Mouse (Mus musculus): ENCODE results near the gene Disp1. TPM values are rescaled to one million over a fixed set of nuclear protein-coding genes. Genes with fewer than 3 reads are reported as not detected.

Disp1 gene
- polyA plus RNA-seq, 1 experiment: 5.2 TPM

- Histone ChIP-seq H3K4me3 (replicated peaks; ENCODE audit: insufficient read depth, low read depth, low read length) (no peak overlapping the region), H3K27ac (ENCODE audit: insufficient read depth, low read length) (no peak overlapping the region), H3K27me3 (ENCODE audit: control insufficient read depth, insufficient read depth, low read length) (no peaks in the 10 kb centered on the region), H3K4me1 (ENCODE audit: control insufficient read depth, insufficient read depth, low read length) (no peaks in the 10 kb centered on the region)
- WGBS: 79% methylated on average over 15 of the region's 15 CpGs
- DNase-seq: no peak
- no peak for TF ChIP-seq POLR2A (IDR thresholded peaks at IDR 0.05; ENCODE audit: borderline replicate concordance, insufficient read depth, low read length)
- TF ChIP-seq CTCF (IDR thresholded peaks at IDR 0.05; ENCODE audit: borderline replicate concordance, insufficient read depth, low read depth, low read length): no peak
Observed at GRCm38 (mm10) chr1:183116946-183117826, 104.1 kb downstream of the Disp1 start.

GRCm38 (mm10) chr1:183116441-183116840 lies 104.9 kb downstream of the Disp1 start:
- TF ChIP-seq CTCF (IDR thresholded peaks at IDR 0.05; ENCODE audit: borderline replicate concordance, insufficient read depth, low read depth, low read length): no peak
- no peak for TF ChIP-seq POLR2A (IDR thresholded peaks at IDR 0.05; ENCODE audit: borderline replicate concordance, insufficient read depth, low read length)
- WGBS: 83% methylated on average over 10 of the region's 10 CpGs
- Histone ChIP-seq H3K4me3 (replicated peaks; ENCODE audit: insufficient read depth, low read depth, low read length) (no peak overlapping the region), H3K27ac (ENCODE audit: insufficient read depth, low read length) (no peak overlapping the region), H3K4me1 (ENCODE audit: control insufficient read depth, insufficient read depth, low read length) (no peaks in the 10 kb centered on the region), H3K27me3 (ENCODE audit: control insufficient read depth, insufficient read depth, low read length) (no peaks in the 10 kb centered on the region)
- no peak for DNase-seq

- no peaks in the 10 kb centered on the region for H3K27me3 ChIP-seq (ENCODE audit: control insufficient read depth, insufficient read depth, low read length)
- no peak for DNase-seq
- no peak for TF ChIP-seq POLR2A (IDR thresholded peaks at IDR 0.05; ENCODE audit: borderline replicate concordance, insufficient read depth, low read length)
- TF ChIP-seq CTCF (IDR thresholded peaks at IDR 0.05; ENCODE audit: borderline replicate concordance, insufficient read depth, low read depth, low read length): no peak
- 87% methylated on average over 7 of the region's 7 CpGs for WGBS
- H3K4me1 ChIP-seq (ENCODE audit: control insufficient read depth, insufficient read depth, low read length): no peaks in the 10 kb centered on the region
- H3K4me3 ChIP-seq (replicated peaks; ENCODE audit: insufficient read depth, low read depth, low read length): no peak overlapping the region
- no peak overlapping the region for H3K27ac ChIP-seq (ENCODE audit: insufficient read depth, low read length)
Observed at GRCm38 (mm10) chr1:183115076-183115475, 106.2 kb downstream of the Disp1 start.

DNA sequence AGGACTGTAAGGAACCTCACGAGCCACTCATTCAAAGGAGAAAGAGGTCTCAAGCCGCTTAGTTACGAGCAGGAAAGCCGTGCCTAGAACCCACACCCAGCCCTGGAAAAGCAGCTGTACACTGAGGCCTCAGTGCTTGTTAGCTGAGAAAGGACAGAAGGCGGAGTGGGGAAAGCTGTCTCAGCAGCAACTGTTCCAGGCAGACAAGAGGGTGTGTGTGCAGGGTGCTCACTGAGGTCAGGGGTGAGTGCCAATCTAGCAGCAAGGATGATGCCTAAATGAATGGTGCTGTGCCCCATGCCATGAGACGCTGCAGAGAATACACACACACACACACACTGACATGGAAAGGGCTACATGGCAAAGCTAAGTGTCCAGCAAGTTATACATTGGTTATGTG lies 106.8 kb downstream of the Disp1 start:
- WGBS: 65% methylated on average over 6 of the region's 6 CpGs
- no peak overlapping the region for H3K27ac ChIP-seq (ENCODE audit: insufficient read depth, low read length)
- H3K27me3 ChIP-seq (ENCODE audit: control insufficient read depth, insufficient read depth, low read length): no peaks in the 10 kb centered on the region
- TF ChIP-seq POLR2A (IDR thresholded peaks at IDR 0.05; ENCODE audit: borderline replicate concordance, insufficient read depth, low read length) (no peak), CTCF (IDR thresholded peaks at IDR 0.05; ENCODE audit: borderline replicate concordance, insufficient read depth, low read depth, low read length) (no peak)
- H3K4me1 ChIP-seq (ENCODE audit: control insufficient read depth, insufficient read depth, low read length): no peaks in the 10 kb centered on the region
- DNase-seq: no peak
- H3K4me3 ChIP-seq (replicated peaks; ENCODE audit: insufficient read depth, low read depth, low read length): no peak overlapping the region

- 52% methylated on average over 9 of the region's 9 CpGs for WGBS
- DNase-seq: no peak
- TF ChIP-seq CTCF (IDR thresholded peaks at IDR 0.05; ENCODE audit: borderline replicate concordance, insufficient read depth, low read depth, low read length) (no peak), POLR2A (IDR thresholded peaks at IDR 0.05; ENCODE audit: borderline replicate concordance, insufficient read depth, low read length) (no peak)
- Histone ChIP-seq H3K27ac (ENCODE audit: insufficient read depth, low read length) (no peak overlapping the region), H3K4me1 (ENCODE audit: control insufficient read depth, insufficient read depth, low read length) (no peaks in the 10 kb centered on the region), H3K27me3 (ENCODE audit: control insufficient read depth, insufficient read depth, low read length) (no peaks in the 10 kb centered on the region), H3K4me3 (replicated peaks; ENCODE audit: insufficient read depth, low read depth, low read length) (no peak overlapping the region)
Observed at GRCm38 (mm10) chr1:183113546-183113945, 107.8 kb downstream of the Disp1 start.

DNA sequence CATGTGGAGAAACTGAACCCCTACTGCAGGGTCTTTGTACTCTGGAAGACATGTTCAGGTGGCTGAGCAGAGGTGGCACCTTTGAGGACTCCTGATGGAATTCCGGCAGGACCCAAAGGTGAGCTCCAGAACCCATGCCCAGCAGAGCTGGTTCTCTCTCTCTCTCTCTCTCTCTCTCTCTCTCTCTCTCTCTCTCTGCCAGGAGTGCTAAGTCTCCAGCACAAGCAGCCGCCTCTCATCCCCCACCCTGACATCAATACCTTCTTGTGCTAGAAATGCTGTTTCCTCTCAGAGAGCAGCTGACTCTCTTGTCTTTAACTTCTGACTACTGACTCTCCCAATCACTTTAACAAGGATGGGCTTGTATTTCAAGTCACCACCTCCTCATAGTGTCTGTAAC lies 113.8 kb downstream of the Disp1 start:
- no peak overlapping the region for H3K4me3 ChIP-seq (replicated peaks; ENCODE audit: insufficient read depth, low read depth, low read length)
- H3K27ac ChIP-seq (ENCODE audit: insufficient read depth, low read length): no peak overlapping the region
- no peaks in the 10 kb centered on the region for H3K4me1 ChIP-seq (ENCODE audit: control insufficient read depth, insufficient read depth, low read length)
- DNase-seq: no peak
- 94% methylated on average over 2 of the region's 2 CpGs for WGBS
- no peak for TF ChIP-seq CTCF (IDR thresholded peaks at IDR 0.05; ENCODE audit: borderline replicate concordance, insufficient read depth, low read depth, low read length)
- TF ChIP-seq POLR2A (IDR thresholded peaks at IDR 0.05; ENCODE audit: borderline replicate concordance, insufficient read depth, low read length): no peak
- no peaks in the 10 kb centered on the region for H3K27me3 ChIP-seq (ENCODE audit: control insufficient read depth, insufficient read depth, low read length)

GRCm38 (mm10) chr1:183104696-183105095 lies 116.6 kb downstream of the Disp1 start:
- H3K27ac ChIP-seq (ENCODE audit: insufficient read depth, low read length): no peak overlapping the region
- 88% methylated on average over 5 of the region's 5 CpGs for WGBS
- DNase-seq: no peak

DNA sequence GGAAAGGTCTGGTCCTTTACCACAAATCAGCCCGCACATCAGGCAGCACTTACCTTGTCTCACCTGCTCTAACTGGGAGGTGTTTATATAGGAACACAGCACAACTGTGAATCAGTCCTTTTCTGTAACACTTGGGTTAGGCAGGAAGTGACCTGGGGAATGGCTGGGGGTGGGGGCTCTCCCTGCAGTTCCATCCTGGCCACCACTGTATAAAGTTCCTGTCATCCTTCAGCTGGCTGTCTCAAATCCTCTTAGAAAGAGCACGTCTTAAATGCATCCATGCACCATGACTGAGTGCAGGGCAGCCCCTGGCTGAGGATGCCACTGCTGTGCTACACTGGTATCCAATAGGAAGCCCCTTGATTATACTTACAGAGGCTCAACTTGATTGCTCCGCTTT lies 118.5 kb downstream of the Disp1 start:
- 84% methylated on average over 3 of the region's 3 CpGs for WGBS
- no peaks in the 10 kb centered on the region; the same call in 1 of the 2 replicates for H3K4me1 ChIP-seq (ENCODE audit: control insufficient read depth, insufficient read depth, low read length)
- no peaks in the 10 kb centered on the region for H3K27me3 ChIP-seq (ENCODE audit: control insufficient read depth, insufficient read depth, low read length)
- TF ChIP-seq CTCF (IDR thresholded peaks at IDR 0.05; ENCODE audit: borderline replicate concordance, insufficient read depth, low read depth, low read length): no peak
- no peak for TF ChIP-seq POLR2A (IDR thresholded peaks at IDR 0.05; ENCODE audit: borderline replicate concordance, insufficient read depth, low read length)
- no peak overlapping the region for H3K4me3 ChIP-seq (replicated peaks; ENCODE audit: insufficient read depth, low read depth, low read length)
- no peak overlapping the region for H3K27ac ChIP-seq (ENCODE audit: insufficient read depth, low read length)
- DNase-seq: no peak

More at GRCm38 (mm10) chr1:183104696-183105095, 116.6 kb downstream of the Disp1 start:
- TF ChIP-seq CTCF (IDR thresholded peaks at IDR 0.05; ENCODE audit: borderline replicate concordance, insufficient read depth, low read depth, low read length): no peak
- no peak for TF ChIP-seq POLR2A (IDR thresholded peaks at IDR 0.05; ENCODE audit: borderline replicate concordance, insufficient read depth, low read length)
- Histone ChIP-seq H3K4me3 (replicated peaks; ENCODE audit: insufficient read depth, low read depth, low read length) (no peak overlapping the region), H3K27me3 (ENCODE audit: control insufficient read depth, insufficient read depth, low read length) (no peaks in the 10 kb centered on the region), H3K4me1 (ENCODE audit: control insufficient read depth, insufficient read depth, low read length) (no peaks in the 10 kb centered on the region; the same call in 1 of the 2 replicates)
